Mouse (Mus musculus): Measurements from ENCODE around the gene Cxcr5. TPM values are rescaled to one million over a fixed set of nuclear protein-coding genes. Genes with fewer than 3 reads are reported as not detected.

Cxcr5 gene
- total RNA-seq, 2 experiments from 2014 or later: not detected

DNA sequence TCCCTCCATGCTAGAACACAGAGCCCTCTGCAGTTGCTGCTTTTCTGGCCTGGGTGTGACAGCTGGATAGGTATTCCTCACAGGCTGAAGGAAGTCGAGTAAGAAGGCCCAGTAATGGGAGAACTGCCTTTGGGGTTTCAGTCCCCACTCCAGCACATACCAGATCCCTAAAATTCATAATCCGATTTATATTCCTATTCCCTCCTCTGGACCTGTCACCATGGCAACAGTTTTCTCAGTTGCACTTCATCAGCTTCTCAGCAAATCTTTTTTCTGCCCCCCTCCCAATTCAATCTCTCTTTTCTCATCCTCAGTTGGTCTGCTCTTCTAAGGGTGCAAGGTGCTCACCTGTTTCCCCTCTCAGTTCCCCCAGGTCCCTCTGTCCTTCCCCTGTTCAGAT, 92.9 kb downstream of the Cxcr5 start:
- intact Hi-C loops (cut with DNase I): no loop called here
- no peak for TF ChIP-seq CTCF (IDR thresholded peaks at IDR 0.05)
- DNase-seq: no peak

DNA sequence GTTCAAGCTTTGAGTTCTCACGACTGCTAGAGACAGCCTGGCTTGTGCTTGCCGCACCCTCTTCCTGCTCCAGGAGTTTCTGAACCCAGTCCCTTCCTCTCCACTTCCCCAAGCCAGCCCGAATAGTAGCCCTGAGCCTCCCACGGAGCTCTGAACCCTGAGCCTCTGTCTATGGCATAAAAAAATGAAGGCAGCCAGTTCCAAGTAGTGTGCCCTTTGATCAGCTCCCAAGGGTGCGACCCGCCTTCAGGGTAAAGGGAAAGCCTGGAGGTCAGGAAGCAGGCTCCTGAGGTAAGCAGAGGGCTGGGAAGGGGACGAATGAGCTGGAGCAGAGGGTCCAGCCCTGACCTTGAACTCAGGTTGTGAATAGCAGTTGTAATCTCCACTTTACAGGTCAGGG, 93.5 kb downstream of the Cxcr5 start:
- DNase-seq: no peak
- TF ChIP-seq CTCF (IDR thresholded peaks at IDR 0.05): no peak
- intact Hi-C loops (cut with DNase I): no loop called here
- Histone ChIP-seq H3K4me3 (no peak overlapping the region), H3K27ac (no peak overlapping the region)

More for the DNA sequence above, 92.9 kb downstream of the Cxcr5 start:
- H3K27ac ChIP-seq: no peak overlapping the region
- no peak overlapping the region for H3K4me3 ChIP-seq

DNA sequence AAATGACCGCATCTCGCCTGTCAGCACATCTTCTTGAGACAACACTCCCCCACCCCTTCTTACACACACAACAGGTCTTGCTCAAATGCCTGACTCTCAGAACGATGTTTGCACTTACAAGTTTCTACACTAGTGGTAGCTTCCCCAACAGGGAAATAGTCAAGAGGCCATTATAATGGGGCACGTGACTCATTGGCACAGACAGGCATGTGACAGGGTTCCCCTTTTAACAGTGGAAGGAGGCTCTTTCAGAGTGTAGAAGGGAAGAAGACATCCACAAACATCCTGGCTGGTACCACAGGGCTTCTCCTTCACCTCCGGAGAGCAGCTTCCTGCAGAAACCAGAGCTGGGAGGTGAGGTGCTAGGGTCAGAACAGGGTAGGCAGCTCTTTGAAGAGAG, 99.7 kb downstream of the Cxcr5 start:
- Histone ChIP-seq H3K4me3 (no peak overlapping the region), H3K27ac (no peak overlapping the region)
- intact Hi-C loops (cut with DNase I): no loop called here
- DNase-seq: no peak
- TF ChIP-seq CTCF (IDR thresholded peaks at IDR 0.05): no peak

Other genes starting within 250 kb of the Cxcr5 start
- gene C2cd2l, start 241.6 kb downstream of the Cxcr5 start, total RNA-seq (2021): 10 to 100 TPM; 14.9 to 17.8 TPM
- gene Dpagt1, start 235.9 kb downstream of the Cxcr5 start, total RNA-seq (2021): 10 to 100 TPM; 12.3 to 14.1 TPM
- 1 to 10 TPM; 8.4 to 8.7 TPM for gene H2afx, start 227.2 kb downstream of the Cxcr5 start, total RNA-seq (2021)
- gene Hmbs, start 217.6 kb downstream of the Cxcr5 start, total RNA-seq (2021): 10 to 100 TPM; 21.9 to 29.1 TPM
- gene Vps11, start 200.2 kb downstream of the Cxcr5 start, total RNA-seq (2021): 10 to 100 TPM; 16.6 to 19.5 TPM
- gene Hyou1, start 182.4 kb downstream of the Cxcr5 start, total RNA-seq (2021): 10 to 100 TPM; 24.2 to 33.6 TPM
- gene Slc37a4, start 165.0 kb downstream of the Cxcr5 start, total RNA-seq (2021): 100 to 1,000 TPM in 1 of 2 experiments, 10 to 100 TPM in 1; 90.6 to 129 TPM
- gene Rps25, start 154.7 kb downstream of the Cxcr5 start, total RNA-seq (2021): 100 to 1,000 TPM; 740 to 827 TPM
- gene Trappc4, start 154.3 kb downstream of the Cxcr5 start, total RNA-seq (2021): 10 to 100 TPM; 15.4 to 21.5 TPM
- 1 to 10 TPM; 5.0 to 5.7 TPM for gene Ccdc84, start 143.3 kb downstream of the Cxcr5 start, total RNA-seq (2021)
- gene Foxr1, start 120.7 kb downstream of the Cxcr5 start, total RNA-seq (2021): not detected
- under 1 TPM; 0.22 to 0.23 TPM for gene Upk2, start 106.9 kb downstream of the Cxcr5 start, total RNA-seq (2021)
- gene Bcl9l, start 79.1 kb downstream of the Cxcr5 start, total RNA-seq (2021): 10 to 100 TPM; 38.3 to 43.6 TPM
- 10 to 100 TPM; 68.8 to 74.4 TPM for gene Ddx6, start 43.0 kb upstream of the Cxcr5 start, total RNA-seq (2021)
- not detected for gene Treh, start 111.4 kb upstream of the Cxcr5 start, total RNA-seq (2021)
- 10 to 100 TPM; 29.3 to 32.1 TPM for gene Phldb1, start 173.3 kb upstream of the Cxcr5 start, total RNA-seq (2021)
- 10 to 100 TPM; 83.0 to 85.3 TPM for gene Arcn1, start 206.0 kb upstream of the Cxcr5 start, total RNA-seq (2021)
- gene Ift46, start 206.0 kb upstream of the Cxcr5 start, total RNA-seq (2021): 10 to 100 TPM; 27.4 to 28.4 TPM
- gene Tmem25, start 237.4 kb upstream of the Cxcr5 start, total RNA-seq (2021): 1 to 10 TPM; 4.2 to 7.9 TPM
- gene Ttc36, start 241.2 kb upstream of the Cxcr5 start, total RNA-seq (2021): under 1 TPM; 0.25 to 0.41 TPM

Measured in gastrocnemius, adult 2 months (tissue).